Comparison of ENCODE assay signal across 10 mouse cellular contexts in genomic region chr1:120974661-120975060, GRCm38 (mm10).
DNase-seq lines count a peak whose midpoint lies in the region; ATAC-seq and TF ChIP-seq lines count a peak whose summit lies in the region.
"Had no signal": no experiment of that assay in that cellular context is flagged by ENCODE, and none has a peak within 500 bp of the region (broad histone marks: within the 10 kb centered on the region; RNA-seq: fewer than 3 reads in every experiment).

No protein-coding gene starts in this region.

- H3K4me3 ChIP-seq in limb, embryonic 14.5 days (replicated peaks; ENCODE audit: low read length) = no peak overlapping the region
- no peak overlapping the region for H3K4me3 ChIP-seq in limb, embryonic 10.5 days

- ATAC-seq in limb, embryonic 14.5 days (ENCODE audit: low FRiP score, low read depth) = no peak
- ATAC-seq: forebrain, embryonic 14.5 days had no signal

- no peak for TF ChIP-seq POLR2A in limb, embryonic 14.5 days (IDR thresholded peaks at IDR 0.05; ENCODE audit: borderline replicate concordance, extremely low read depth, insufficient read depth, insufficient read length)

- H3K27me3 ChIP-seq in limb, embryonic 14.5 days (ENCODE audit: control insufficient read depth, insufficient read depth, low read length) = no peaks in the 10 kb centered on the region
- H3K27me3 ChIP-seq in limb, embryonic 10.5 days (ENCODE audit: low read depth, poor library complexity, severe bottlenecking) = peaks cover 5% of the 10 kb centered on the region; the same call in 1 of the 2 replicates

- peaks cover 9% of the 10 kb centered on the region for H3K4me1 ChIP-seq in limb, embryonic 14.5 days (ENCODE audit: control insufficient read depth, insufficient read depth, low read length)
- H3K4me1 ChIP-seq in limb, embryonic 10.5 days = peaks cover 2% of the 10 kb centered on the region; the same call in 1 of the 2 replicates

- no peak overlapping the region for H3K27ac ChIP-seq in limb, embryonic 14.5 days (replicated peaks; ENCODE audit: low read depth, low read length)
- no peak overlapping the region for H3K27ac ChIP-seq in limb, embryonic 10.5 days

- no peaks in the 10 kb centered on the region for H3K9me3 ChIP-seq in limb, embryonic 14.5 days (ENCODE audit: control insufficient read depth, low read length)
- no peaks in the 10 kb centered on the region for H3K9me3 ChIP-seq in limb, embryonic 10.5 days (replicated peaks)

- H3K9ac ChIP-seq in limb, embryonic 14.5 days (ENCODE audit: low read depth, low read length, severe bottlenecking) = no peak overlapping the region

- no peak overlapping the region for H3K4me2 ChIP-seq in limb, embryonic 14.5 days (replicated peaks; ENCODE audit: low read depth, low read length, severe bottlenecking)

- no peaks in the 10 kb centered on the region for H3K36me3 ChIP-seq in limb, embryonic 14.5 days (ENCODE audit: control insufficient read depth, insufficient read depth, low read length)
- H3K36me3 ChIP-seq in limb, embryonic 10.5 days = no peaks in the 10 kb centered on the region

- peak; percentile 51 for DNase-seq in limb, embryonic 14.5 days (ENCODE audit: low spot score)
- no peak for DNase-seq in limb, embryonic 10.5 days (ENCODE audit: low spot score)
- DNase-seq in fat pad, adult 2 months (ENCODE audit: extremely low read depth, low read depth, low spot score) = peak; percentile 71
- peak; percentile 43 to 63 for DNase-seq in heart, postnatal 14 days
- peak; percentile 43 for DNase-seq in skeletal muscle tissue, adult 2 months (ENCODE audit: low read depth, low spot score)
- no peak for DNase-seq in thymus, postnatal 36 days
- DNase-seq in thymus, postnatal 14 days = no peak
- DNase-seq: kidney, adult 8-10 months; retina, postnatal 1 day had no signal

- WGBS in limb, embryonic 14.5 days = 74% methylated on average over 1 of the region's 1 CpGs
- WGBS in limb, embryonic 10.5 days = 82% methylated on average over 1 of the region's 1 CpGs

- intact Hi-C loops in heart, postnatal 14 days (cut with DNase I) = no loop called here

Comparison
In these comparisons a context has a peak if more than half of its experiments do, and no peak if none do; other contexts are left out.
1. DNase-seq: peak in limb, embryonic 14.5 days (single experiment), fat pad, adult 2 months (single experiment), heart, postnatal 14 days (2 of 2) and skeletal muscle tissue, adult 2 months (single experiment); none in limb, embryonic 10.5 days (single experiment), thymus, postnatal 36 days (0 of 2) and thymus, postnatal 14 days (single experiment).